Mouse (Mus musculus) monocyte, adult 5-6 weeks (primary cell): ENCODE results near the gene Wwox. TPM values are rescaled to one million over a fixed set of nuclear protein-coding genes. Genes with fewer than 3 reads are reported as not detected.

Experiments
- ATAC-seq: fragments of 153-309, 156-312 bp; replicated peaks from 2 replicates; pipeline ENCODE4 v1.8.0; 2017; ENCODE audit warnings: mild to moderate bottlenecking; ENCODE audit not compliant: low TSS enrichment, insufficient number of reproducible peaks, severe bottlenecking, poor library complexity, low FRiP score
- total RNA-seq: library from RNA; stranded (forward); fragments of 200-1000, 200-491, 200-594 nt; gene quantifications from 3 replicates; pipeline ENCODE4 v1.2.3, GENCODE M21; 2017

The Wwox gene
- total RNA-seq, 1 experiment from 2014 or later = 4.3 TPM

DNA sequence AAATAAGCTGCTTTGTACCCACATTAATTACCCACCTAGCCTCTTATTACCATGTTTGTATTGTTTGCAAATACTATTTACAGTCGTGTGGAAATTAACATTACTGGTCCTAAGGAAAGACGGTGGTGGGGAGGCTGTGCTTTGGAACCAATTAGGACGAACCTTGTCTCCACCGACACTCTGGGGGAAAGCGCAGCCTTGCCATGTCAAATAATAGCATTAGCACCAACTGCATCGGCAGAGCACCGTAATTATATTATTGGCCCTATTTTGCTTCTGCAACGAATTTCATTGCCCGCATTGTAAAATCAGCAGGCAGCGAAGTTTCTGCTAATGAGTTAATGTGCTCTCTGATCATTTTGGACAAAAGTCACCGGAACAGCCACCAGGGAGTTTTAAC lies 75.2 kb downstream of the Wwox start:
- no peak for ATAC-seq

DNA sequence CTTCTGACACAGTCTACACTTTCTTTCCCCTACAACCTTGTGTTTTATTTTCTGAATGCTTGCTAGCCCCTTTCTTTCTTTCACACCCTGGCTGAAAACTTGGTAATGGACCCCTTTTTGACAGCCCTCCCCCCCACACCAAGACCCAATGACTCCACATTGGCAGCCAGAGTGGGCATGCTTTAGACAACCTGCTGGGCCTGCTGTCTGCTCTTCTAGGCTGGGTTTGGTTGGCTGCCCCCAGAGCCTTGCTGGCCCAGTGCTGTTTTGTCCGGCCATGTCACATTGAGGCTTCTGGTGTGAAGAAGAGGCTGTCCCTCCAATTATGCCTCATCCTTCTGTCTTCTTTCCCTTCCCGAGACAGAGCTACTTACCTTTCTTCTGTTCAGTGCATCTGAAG lies 83.6 kb downstream of the Wwox start:
- ATAC-seq = no peak

DNA sequence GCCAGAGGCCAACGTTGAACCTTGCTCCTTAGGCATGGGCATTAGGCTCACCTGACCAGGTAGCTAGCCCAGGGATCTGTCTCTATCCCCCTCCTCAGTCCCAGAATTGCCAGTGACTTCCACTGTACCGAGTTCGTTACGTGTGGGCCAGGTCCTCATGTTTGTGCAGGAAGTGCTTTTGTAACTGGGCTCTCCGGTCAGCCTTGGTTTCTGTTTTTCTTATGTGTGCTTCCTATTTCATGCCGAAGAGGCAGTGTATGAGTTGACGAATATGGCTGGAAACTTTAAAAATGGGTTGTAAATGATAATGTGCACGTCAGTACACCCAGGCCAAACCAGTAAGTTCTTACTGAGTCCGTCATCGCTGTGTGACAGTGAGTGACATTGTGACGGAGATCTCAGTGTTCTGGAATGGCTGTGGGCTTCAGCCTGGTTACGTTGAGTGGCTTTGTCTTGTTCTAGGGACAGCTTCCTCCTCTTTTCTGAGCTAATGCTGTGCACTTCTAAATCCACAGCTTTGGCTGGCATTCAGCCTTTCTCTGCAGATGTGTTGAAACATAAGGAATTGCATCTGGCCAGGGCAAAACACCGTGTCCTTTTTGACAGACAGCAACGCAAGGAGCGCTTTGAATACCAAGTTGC lies 87.3 kb downstream of the Wwox start:
- ATAC-seq = no peak

DNA sequence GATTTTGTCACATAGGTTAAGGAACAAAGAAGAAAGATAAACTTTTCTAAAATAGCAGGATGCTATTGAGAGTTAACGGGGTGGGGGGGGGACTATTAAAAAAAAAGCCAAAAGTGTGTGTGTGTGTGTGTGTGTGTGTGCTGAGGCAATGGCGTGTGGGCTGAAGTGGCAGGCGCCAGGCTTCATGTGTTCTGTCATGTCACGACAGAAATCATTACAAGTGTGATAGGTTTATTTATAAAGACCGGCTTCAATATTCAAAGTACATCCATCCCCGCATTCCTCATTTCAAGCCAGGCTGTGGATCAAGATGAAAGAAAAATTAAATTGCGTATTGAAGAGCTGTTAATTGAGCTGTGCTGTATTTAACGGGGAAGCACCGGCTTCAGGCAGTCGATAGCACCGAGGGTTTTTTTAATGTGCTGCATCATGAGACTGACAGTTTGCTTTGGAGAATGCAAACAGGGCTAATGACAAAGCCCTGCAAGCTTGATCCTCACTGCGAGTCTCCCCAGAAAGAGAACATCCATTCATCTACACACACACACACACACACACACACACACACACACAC lies 88.3 kb downstream of the Wwox start:
- ATAC-seq = no peak

DNA sequence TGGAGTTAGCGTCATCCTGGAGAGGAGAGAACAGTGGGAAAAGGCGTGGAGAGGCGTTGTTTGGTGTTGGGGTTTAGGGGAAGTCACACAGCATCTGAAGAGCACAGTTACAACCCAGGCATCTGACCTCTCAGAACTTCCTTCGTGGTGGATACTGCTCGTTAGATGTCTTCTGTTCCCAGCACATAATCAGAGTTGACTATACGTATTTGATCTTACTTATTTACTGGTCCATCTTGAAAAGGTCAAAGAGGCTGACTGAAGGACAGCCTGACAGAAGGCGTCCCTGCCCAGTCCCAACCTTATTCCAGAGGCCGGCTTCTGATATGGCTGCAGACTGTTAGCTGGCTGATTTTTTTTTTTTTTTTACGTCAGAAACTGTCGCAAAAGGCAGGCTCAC lies 90.1 kb downstream of the Wwox start:
- ATAC-seq = no peak

DNA sequence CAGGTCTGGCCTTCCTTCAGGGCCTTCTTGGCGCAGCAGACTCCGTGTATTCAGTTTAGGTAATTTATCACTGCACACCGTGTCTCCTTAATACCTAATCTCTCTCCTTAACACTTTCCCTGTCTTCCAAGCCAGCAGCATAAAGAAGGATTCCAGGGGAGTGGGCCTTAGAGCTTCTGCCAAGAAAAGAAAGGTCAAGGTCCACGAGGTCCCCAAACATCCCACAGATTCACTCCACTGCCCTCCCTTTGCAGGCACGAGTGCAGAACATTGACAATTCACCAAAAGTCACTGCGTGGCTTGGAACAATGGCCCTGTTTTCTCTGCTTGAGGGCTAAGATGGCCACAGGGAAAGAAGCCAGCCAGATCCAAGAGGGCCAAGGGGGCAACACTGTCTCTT lies 96.7 kb downstream of the Wwox start:
- no peak for ATAC-seq

DNA sequence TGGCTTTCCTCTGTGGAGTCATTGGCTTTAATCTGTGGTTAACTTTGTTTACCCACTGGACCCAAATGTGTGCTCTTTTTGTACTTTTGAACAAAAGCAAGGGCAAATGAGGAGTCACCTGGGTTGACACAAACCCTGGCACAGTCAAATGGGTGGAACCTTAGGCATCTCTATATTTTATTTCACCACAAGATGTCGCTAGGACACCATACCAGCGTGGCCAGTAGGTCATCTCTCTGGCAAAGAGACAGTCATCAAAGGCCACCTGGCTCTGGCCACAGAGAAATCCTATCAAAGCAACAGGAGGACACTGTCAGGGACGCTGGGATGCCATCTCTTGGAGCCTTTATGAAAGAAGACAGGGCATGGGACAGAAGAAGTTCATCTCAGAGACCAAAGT lies 101.7 kb downstream of the Wwox start:
- ATAC-seq = no peak

DNA sequence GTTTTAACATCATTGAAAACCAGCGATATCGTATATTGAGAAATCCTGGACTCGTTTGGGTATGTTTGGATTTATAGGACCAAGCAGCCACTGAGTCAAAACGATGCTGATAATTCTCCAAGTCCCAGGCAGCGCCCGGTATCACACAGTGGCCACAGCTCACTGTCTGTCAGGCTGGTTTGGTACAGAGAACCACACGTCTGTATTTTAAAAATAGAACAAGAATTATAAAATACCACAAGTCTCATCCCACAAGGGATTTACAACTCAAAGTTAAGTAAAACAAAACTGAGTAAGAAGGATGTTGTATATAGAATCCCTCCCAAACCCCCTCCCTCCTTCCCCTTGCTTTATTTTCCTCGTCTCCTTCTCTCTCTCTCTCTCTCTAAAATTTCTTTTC lies 108.9 kb downstream of the Wwox start:
- ATAC-seq = no peak

DNA sequence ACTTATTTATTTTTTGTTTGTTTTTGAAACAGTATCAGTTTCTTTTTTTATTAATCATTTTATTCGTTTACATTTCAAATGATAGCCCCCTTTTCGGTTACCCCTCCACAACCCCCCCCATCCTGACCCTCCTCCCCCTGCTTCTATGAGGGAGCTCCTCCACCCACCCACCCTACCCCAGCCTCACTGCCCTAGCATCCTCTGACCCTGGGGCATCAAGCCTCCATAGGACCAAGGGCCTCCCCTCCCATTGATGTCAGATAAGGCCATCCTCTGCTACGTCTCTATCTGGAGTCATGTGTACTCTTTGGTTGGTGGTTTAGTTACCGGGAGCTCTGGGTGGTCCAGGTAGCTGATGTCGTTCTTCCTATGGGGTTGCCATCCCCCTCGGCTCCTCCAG lies 109.4 kb downstream of the Wwox start:
- ATAC-seq = no peak

DNA sequence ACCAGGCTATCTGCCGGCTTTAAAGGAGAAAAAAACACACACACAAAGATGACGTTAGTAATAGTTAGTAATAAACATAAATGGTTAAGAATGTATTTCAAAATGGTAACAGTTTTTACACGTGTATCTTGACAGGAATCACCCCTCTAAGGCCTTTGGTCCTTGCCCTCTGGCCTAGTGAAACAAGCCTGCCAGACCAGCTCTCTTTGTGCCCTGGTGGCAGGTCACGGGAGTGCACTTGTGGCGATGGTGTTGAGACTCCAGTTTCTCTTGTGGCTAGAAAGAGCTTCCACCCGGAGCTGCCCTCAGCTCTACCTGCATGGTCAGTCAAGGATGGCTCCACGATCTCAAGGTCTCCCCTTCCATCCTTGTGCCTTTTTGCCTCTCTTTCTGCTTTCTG lies 110.6 kb downstream of the Wwox start:
- no peak for ATAC-seq

DNA sequence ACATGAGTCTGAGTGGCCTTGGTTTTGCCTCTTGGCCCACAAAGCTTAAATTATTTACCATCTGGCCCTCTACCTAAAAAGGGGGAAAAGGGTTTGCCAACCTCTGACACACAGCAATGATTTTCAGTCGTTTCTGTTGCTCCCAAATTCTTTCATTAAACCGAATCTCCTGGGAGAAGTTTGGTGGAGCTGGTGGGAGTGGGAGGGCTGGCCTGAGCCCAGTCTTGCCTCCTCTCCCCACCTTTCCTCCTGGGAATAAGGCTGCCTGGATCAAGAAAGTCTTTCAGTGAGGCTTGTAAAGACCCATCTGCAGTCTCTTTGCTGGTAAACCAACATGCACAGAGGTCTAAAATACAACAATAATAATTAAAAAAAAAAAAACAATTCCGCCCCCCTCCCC lies 113.2 kb downstream of the Wwox start:
- ATAC-seq = no peak

DNA sequence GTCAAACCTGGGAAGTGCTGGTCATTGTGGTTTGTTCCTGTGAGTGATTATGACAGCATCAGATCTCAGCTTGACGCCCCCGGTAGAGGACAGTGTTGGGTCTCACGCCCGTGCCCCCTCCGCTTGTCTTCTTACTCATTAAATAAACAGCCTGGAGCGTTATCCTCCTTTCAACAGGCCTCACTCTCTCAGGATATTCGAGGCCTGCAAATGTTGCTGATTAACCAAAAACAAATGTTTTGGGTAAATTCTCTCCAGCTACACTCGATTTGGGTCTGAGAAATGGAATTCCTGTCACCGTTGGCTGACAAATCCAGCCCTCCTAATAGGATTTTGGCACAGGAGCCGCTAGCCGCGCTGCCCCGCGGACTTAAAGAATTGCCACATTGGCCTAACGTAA lies 115.5 kb downstream of the Wwox start:
- no peak for ATAC-seq

DNA sequence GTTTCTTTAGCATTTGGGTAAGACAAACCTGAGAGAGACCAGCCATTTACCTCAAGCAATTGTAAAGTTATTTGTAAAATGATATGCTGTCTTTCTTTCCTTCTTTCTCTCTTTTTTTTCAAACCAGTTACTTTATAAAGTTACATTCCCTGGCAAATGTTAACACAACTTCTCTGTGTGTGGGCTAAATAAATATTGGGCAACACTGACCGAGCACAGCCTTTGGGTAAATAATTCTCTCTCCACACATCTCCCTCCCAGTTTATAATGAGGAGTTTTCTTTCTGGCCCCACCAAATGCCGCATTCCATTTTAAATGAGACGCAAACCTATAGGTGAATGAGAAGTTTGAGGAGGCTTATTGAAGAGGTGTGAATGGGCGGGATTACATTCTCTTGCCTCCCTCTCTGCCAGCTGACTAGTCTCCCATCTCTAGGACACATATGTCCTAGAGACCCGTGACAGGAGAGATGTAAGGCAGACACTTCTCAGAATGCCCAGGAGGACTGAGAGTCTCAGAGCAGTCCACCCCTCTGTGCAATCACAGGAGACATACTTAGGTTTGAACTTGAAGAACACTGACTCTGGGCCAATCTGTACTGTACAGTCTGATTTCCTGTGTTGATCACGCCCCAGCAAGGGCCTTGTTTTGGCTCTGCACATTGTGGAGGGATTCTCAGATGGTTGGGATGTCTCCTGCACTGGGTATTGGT lies 116.2 kb downstream of the Wwox start:
- no peak for ATAC-seq

DNA sequence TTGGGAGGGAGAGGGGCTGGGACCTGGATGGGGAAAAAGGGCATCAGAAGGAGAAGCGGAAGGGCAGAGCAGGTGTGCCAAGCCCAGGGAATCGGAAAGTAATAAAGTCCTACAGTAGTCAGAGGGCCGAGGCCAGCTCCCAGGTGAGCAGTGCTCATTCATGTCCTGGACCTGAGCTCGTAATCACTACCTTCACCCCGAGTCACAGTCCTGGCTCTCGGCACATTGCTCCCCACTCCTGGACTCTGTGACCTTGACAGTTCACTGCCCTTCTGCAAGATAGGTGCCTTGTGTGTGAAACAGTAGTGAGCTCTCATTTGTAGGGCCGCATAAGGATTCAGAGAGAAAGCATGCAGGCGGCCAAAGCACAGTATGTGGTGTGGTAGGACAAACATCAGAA lies 121.7 kb downstream of the Wwox start:
- no peak for ATAC-seq

DNA sequence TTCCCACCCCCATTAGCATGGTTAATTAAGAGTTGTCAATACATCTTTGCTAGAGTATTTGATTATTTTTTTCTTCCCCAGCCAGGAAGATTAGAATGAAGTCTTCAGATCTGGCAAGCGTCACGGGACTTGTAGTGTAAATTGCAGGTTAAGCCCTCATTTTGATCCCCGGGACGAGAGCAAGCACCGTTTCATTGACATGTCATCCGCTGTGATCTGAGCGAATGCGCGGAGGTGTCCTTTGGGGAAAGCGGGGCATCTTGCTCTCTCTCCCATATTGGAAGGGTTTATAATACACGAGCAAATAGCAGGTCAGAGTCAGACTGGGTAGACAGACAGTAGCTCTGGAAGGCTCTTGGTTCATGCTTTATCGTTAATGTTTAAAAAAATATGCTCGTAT lies 123.0 kb downstream of the Wwox start:
- ATAC-seq = no peak

DNA sequence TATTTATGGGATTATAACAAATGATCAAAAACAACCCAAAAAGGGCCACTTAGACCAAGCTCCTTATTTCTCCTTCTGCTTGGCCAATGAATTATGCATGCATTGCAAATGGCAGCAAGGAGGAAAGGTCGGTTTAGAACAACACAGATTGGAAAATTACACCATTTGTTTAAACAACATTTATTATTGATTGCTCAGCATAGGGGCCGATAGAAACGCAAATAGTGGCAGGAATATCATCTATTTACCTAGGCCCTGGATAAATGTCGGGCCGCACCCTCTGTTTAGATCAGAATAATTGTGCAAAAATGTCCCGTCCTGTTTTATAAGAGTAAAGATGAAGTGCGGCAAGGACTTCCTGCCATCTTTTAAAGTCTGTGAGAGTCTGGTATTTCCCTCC lies 123.9 kb downstream of the Wwox start:
- no peak for ATAC-seq

DNA sequence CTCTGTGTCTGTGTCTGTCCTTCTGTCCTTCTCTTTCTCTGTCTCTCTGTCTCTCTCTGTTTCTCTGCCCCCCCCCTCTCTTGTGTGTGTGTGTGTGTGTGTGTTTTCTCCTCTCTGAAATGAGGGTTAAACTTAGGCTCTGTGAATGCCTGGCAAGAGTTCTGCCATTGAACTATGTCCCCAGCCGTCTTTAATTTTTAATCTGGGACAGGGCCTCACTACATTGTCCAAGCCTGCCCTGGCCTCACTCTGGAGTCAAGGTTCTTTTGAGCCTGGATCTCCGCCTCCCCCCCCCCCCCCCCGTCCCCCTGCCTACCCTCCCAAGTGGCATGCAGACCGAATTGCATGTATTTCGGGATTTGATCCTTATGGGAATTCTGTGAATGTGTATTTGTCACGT lies 124.6 kb downstream of the Wwox start:
- ATAC-seq = no peak

DNA sequence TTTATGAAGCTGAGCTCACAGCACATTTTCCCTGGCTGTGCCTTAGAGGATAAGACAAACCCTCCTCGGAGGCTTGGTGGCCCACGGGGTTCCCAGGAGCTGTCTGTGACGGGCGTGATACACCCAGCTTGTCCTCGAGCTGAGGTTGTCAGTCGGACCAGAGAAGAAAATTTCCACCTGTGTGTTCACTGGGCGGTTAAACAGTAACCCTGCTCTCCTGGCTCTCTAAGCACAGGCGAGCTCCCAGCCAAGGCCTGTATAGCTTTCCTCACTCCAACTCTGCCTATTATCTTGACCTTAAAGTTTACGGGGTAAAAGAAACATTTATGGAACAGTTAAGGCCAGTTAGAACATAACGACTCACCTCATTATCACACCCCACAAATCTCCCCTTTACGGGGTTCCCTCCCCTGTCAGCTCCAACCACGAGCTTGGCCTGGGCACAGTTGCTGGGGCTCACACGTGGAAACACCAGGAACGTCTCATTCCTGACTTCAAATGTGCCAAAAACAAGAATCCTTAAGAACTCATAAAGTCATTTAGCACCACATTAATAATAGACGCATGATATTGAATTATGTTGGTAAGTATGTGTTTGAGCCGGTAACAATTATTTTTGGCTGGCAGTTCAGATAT lies 129.2 kb downstream of the Wwox start:
- ATAC-seq = no peak

DNA sequence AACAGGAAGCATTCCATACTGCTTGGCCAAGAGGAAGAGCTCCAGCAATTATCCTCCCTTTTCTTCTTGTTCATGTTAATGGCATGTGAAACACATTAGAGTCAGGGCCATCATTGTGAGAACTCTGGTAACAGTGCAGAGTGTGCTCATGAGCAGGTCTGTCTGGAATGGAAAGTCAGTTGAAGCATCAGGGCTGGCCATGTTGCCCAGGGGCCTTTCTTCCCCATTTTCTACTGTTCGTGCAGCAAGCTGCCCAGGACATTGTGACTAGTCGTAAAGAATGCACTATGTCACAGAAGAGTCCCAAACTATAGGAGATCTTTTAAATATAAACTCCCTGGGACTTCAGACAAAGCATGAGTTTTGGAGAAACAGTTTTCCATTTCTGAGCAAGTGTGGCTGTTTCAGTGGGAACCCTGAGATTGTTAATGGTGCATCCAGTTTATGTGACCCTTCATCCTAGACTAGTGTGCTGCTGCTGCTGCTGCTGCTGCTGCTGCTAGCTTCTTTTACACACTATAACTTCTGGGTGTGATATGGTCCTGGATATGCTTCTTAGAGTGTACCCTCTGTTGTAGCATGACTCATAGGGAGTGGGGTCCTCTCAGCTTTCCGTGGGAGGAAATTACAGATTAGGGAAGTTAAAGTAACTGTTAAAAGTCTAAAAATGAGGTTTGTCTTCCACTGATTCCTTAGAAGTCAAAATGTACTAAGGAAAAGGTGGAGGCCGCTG lies 133.7 kb downstream of the Wwox start:
- no peak for ATAC-seq
